Mouse (Mus musculus) ES-CJ7 (cell line): ENCODE measurements around the gene Ttf2.

Experiments
- DNase-seq: peaks from one replicate; pipeline ENCODE4 v3.0.0; 2011; ENCODE audit warnings: low read depth, low spot score

The Ttf2 gene

GRCm38 (mm10) chr3:100969176-100969917 is at the start of gene Ttf2:
Ttf2 (minus strand) TSS chr3:100969663.
- peak; percentile 94 for DNase-seq

GRCm38 (mm10) chr3:101018494-101018893 is 49.0 kb upstream of the Ttf2 start:
- no peak for DNase-seq

GRCm38 (mm10) chr3:101016050-101016449 is 46.6 kb upstream of the Ttf2 start:
- DNase-seq, result no peak

GRCm38 (mm10) chr3:101015254-101015653 is 45.8 kb upstream of the Ttf2 start:
- no peak for DNase-seq

- no peak for DNase-seq
Observed at GRCm38 (mm10) chr3:101013536-101013935, 44.1 kb upstream of the Ttf2 start.

- DNase-seq, result no peak
Observed at GRCm38 (mm10) chr3:101013005-101013404, 43.5 kb upstream of the Ttf2 start.

- no peak for DNase-seq
Observed at GRCm38 (mm10) chr3:101012597-101012996, 43.1 kb upstream of the Ttf2 start.

- DNase-seq, result no peak
Observed at GRCm38 (mm10) chr3:101012131-101012571, 42.7 kb upstream of the Ttf2 start.

- DNase-seq, result no peak
Observed at GRCm38 (mm10) chr3:101011203-101011600, 41.7 kb upstream of the Ttf2 start.

- DNase-seq, result no peak
Observed at GRCm38 (mm10) chr3:101010589-101011202, 41.2 kb upstream of the Ttf2 start.

- no peak for DNase-seq
Observed at GRCm38 (mm10) chr3:101007112-101007782, 37.8 kb upstream of the Ttf2 start.

GRCm38 (mm10) chr3:101005392-101005791 is 35.9 kb upstream of the Ttf2 start:
- no peak for DNase-seq

GRCm38 (mm10) chr3:101003575-101004356 is 34.3 kb upstream of the Ttf2 start:
- peak; percentile 15 for DNase-seq

GRCm38 (mm10) chr3:100999732-101000131 is 30.3 kb upstream of the Ttf2 start:
- DNase-seq, result peak; percentile 5

- peak; percentile 89 for DNase-seq
Observed at GRCm38 (mm10) chr3:100998904-100999340, 29.5 kb upstream of the Ttf2 start.

GRCm38 (mm10) chr3:100997785-100998570 is 28.5 kb upstream of the Ttf2 start:
- no peak for DNase-seq

- DNase-seq, result no peak
Observed at GRCm38 (mm10) chr3:100994252-100994651, 24.8 kb upstream of the Ttf2 start.

- no peak for DNase-seq
Observed at GRCm38 (mm10) chr3:100993718-100994117, 24.3 kb upstream of the Ttf2 start.

- DNase-seq, result no peak
Observed at GRCm38 (mm10) chr3:100993158-100993557, 23.7 kb upstream of the Ttf2 start.

- DNase-seq, result no peak
Observed at GRCm38 (mm10) chr3:100990231-100990630, 20.8 kb upstream of the Ttf2 start.

GRCm38 (mm10) chr3:100989417-100989816 is 20.0 kb upstream of the Ttf2 start:
- no peak for DNase-seq
